Mouse (Mus musculus): ENCODE data around the gene Nsd1. TPM values are rescaled to one million over a fixed set of nuclear protein-coding genes. Genes with fewer than 3 reads are reported as not detected.

Gene Nsd1
- total RNA-seq, 2 experiments from 2014 or later: 80.5 to 85.2 TPM

Other genes starting within 250 kb of the Nsd1 start
- under 1 TPM; 0.61 to 0.74 TPM for gene Hk3, start 188.4 kb upstream of the Nsd1 start, total RNA-seq (2021)
- 10 to 100 TPM; 28.4 to 29.0 TPM for gene Uimc1, start 109.5 kb upstream of the Nsd1 start, total RNA-seq (2021)
- gene Zfp346, start 104.5 kb upstream of the Nsd1 start, total RNA-seq (2021): 10 to 100 TPM; 13.1 to 15.5 TPM
- not detected for gene Gm17617, start 76.2 kb upstream of the Nsd1 start, total RNA-seq (2021)
- gene Fgfr4, start 57.1 kb upstream of the Nsd1 start, total RNA-seq (2021): under 1 TPM; 0.31 to 0.39 TPM
- 10 to 100 TPM; 73.8 to 90.0 TPM for gene Prelid1, start 110.7 kb downstream of the Nsd1 start, total RNA-seq (2021)
- gene Rab24, start 112.2 kb downstream of the Nsd1 start, total RNA-seq (2021): 10 to 100 TPM; 31.4 to 34.3 TPM
- gene Mxd3, start 120.0 kb downstream of the Nsd1 start, total RNA-seq (2021): 1 to 10 TPM; 2.2 to 3.0 TPM
- gene Lman2, start 153.0 kb downstream of the Nsd1 start, total RNA-seq (2021): 10 to 100 TPM; 46.0 to 49.9 TPM
- gene Rgs14, start 159.9 kb downstream of the Nsd1 start, total RNA-seq (2021): 1 to 10 TPM in 1 of 2 experiments, under 1 TPM in 1; 0.65 to 1.6 TPM
- not detected for gene Slc34a1, start 188.4 kb downstream of the Nsd1 start, total RNA-seq (2021)
- gene Pfn3, start 205.4 kb downstream of the Nsd1 start, total RNA-seq (2021): not detected
- gene F12, start 217.0 kb downstream of the Nsd1 start, total RNA-seq (2021): not detected
- 10 to 100 TPM; 24.3 to 27.2 TPM for gene Grk6, start 235.3 kb downstream of the Nsd1 start, total RNA-seq (2021)